Mouse (Mus musculus): Measurements from ENCODE around the gene Abcb9. TPM values are rescaled to one million over a fixed set of nuclear protein-coding genes. Genes with fewer than 3 reads are reported as not detected.

Gene Abcb9
- 5.8 and 5.9 TPM in 2 replicates for polyA plus RNA-seq (2012; rRNA removed)

GRCm38 (mm10) chr5:124095596-124096232 lies at the start of gene Abcb9:
Gene Abcb9 (minus strand): TSS chr5:124095798.

GRCm38 (mm10) chr5:124115990-124116845 lies 20.6 kb upstream of the Abcb9 start, which contains the start of gene Arl6ip4:
Gene Arl6ip4 (plus strand): TSS chr5:124116089.

GRCm38 (mm10) chr5:124111742-124112497 lies 16.3 kb upstream of the Abcb9 start, which contains the start of gene Ogfod2:
Gene Ogfod2 (plus strand): TSS chr5:124112297.

GRCm38 (mm10) chr5:124032001-124032508 lies 63.5 kb downstream of the Abcb9 start, which contains the start of gene Vps37b:
Gene Vps37b (minus strand): TSS chr5:124032270.

Other genes with a start within 250 kb of the Abcb9 start
- 2.1 and 2.2 TPM in 2 replicates for gene Hcar2, start 230.3 kb downstream of the Abcb9 start, polyA plus RNA-seq (2012; rRNA removed)
- gene Hcar1, start 215.8 kb downstream of the Abcb9 start, polyA plus RNA-seq (2012; rRNA removed): 5.4 and 6.8 TPM in 2 replicates
- 6.8 and 13.4 TPM in 2 replicates for gene Denr, start 188.6 kb downstream of the Abcb9 start, polyA plus RNA-seq (2012; rRNA removed)
- 0.89 and 0.93 TPM in 2 replicates for gene Gm43518, start 168.4 kb downstream of the Abcb9 start, polyA plus RNA-seq (2012; rRNA removed)
- 3.3 and 4.8 TPM in 2 replicates for gene Ccdc62, start 165.1 kb downstream of the Abcb9 start, polyA plus RNA-seq (2012; rRNA removed)
- gene Hip1r, start 122.2 kb downstream of the Abcb9 start, polyA plus RNA-seq (2012; rRNA removed): 25.7 and 39.0 TPM in 2 replicates
- gene Vps37b, start 63.5 kb downstream of the Abcb9 start, polyA plus RNA-seq (2012; rRNA removed): 56.3 and 57.5 TPM in 2 replicates
- 92.5 and 103 TPM in 2 replicates for gene Ogfod2, start 16.5 kb upstream of the Abcb9 start, polyA plus RNA-seq (2012; rRNA removed)
- gene Arl6ip4, start 20.3 kb upstream of the Abcb9 start, polyA plus RNA-seq (2012; rRNA removed): 34.2 and 35.1 TPM in 2 replicates
- 155 and 173 TPM in 2 replicates for gene Pitpnm2, start 154.0 kb upstream of the Abcb9 start, polyA plus RNA-seq (2012; rRNA removed)
- 3.4 and 4.7 TPM in 2 replicates for gene Mphosph9, start 232.2 kb upstream of the Abcb9 start, polyA plus RNA-seq (2012; rRNA removed)
- 6.8 and 7.9 TPM in 2 replicates for gene 2810006K23Rik, start 232.3 kb upstream of the Abcb9 start, polyA plus RNA-seq (2012; rRNA removed)

Measured in ovary, adult 2 months (tissue).